Mouse (Mus musculus) hindbrain, embryonic 15.5 days (tissue): Measurements from ENCODE around the gene Col4a1. TPM values are rescaled to one million over a fixed set of nuclear protein-coding genes. Genes with fewer than 3 reads are reported as not detected.

Source experiments
- ATAC-seq: fragments of 200-750 bp; cut with Nextera tagmentation; 2 replicates; pipeline ENCODE4 v1.8.0; 2017; ENCODE audit warnings: low read depth, moderate number of reproducible peaks, moderate TSS enrichment; ENCODE audit not compliant: low FRiP score
- H3K27ac ChIP-seq: fragments of 300-500 bp; sonication (generic); replicated peaks from 2 replicates; pipeline ENCODE4 v1.5.1; 2015; ENCODE audit warnings: mild to moderate bottlenecking, inconsistent platforms
- H3K27me3 ChIP-seq: fragments of 300-500 bp; sonication (generic); 2 replicates; pipeline ENCODE4 v1.6.1; 2015; ENCODE audit warnings: control low read depth, inconsistent platforms
- H3K36me3 ChIP-seq: fragments of 300-500 bp; sonication (generic); 2 replicates; pipeline ENCODE4 v1.6.1; 2015; ENCODE audit warnings: control low read depth, inconsistent platforms
- H3K4me1 ChIP-seq: fragments of 300-500 bp; sonication (generic); replicated peaks from 2 replicates; pipeline ENCODE4 v1.6.1; 2015; ENCODE audit warnings: control low read depth, inconsistent platforms
- H3K4me2 ChIP-seq: fragments of 300-500 bp; sonication (generic); 2 replicates; pipeline ENCODE4 v1.6.1; 2015; ENCODE audit warnings: moderate library complexity, mild to moderate bottlenecking, inconsistent platforms
- H3K4me3 ChIP-seq: fragments of 300-500 bp; sonication (generic); 2 replicates; pipeline ENCODE4 v1.5.1; 2015; ENCODE audit warnings: mild to moderate bottlenecking, inconsistent platforms
- H3K9ac ChIP-seq: fragments of 300-500 bp; sonication (generic); 2 replicates; pipeline ENCODE4 v1.6.1; 2015; ENCODE audit warnings: inconsistent platforms
- H3K9me3 ChIP-seq: fragments of 300-500 bp; sonication (generic); 2 replicates; pipeline ENCODE4 v1.6.1; 2016; ENCODE audit warnings: control low read depth, inconsistent platforms
- WGBS: fragments of 180-500 bp; shearing (Covaris S2); methylation state at CpG from one replicate; pipeline ENCODE4 v1.1.7; 2015; 5-methylcytosine and 5-hydroxymethylcytosine counted together
- polyA plus RNA-seq: library from polyadenylated mRNA; unstranded; fragments of >200 nt; fragmentation: Nextera tagmentation; extraction: Ambion mirVana; gene quantifications from 2 replicates; pipeline ENCODE4 v1.2.1, GENCODE M21; 2015

The Col4a1 gene
- polyA plus RNA-seq, 1 experiment from 2014 or later: 92.1 TPM

- ATAC-seq: no peak
- Histone ChIP-seq H3K27me3 (no peaks in the 10 kb centered on the region), H3K4me1 (no peaks in the 10 kb centered on the region), H3K4me3 (no peak overlapping the region), H3K4me2 (no peak overlapping the region), H3K9me3 (no peaks in the 10 kb centered on the region), H3K9ac (no peak overlapping the region), H3K27ac (no peak overlapping the region), H3K36me3 (no peaks in the 10 kb centered on the region)
- WGBS: 80% methylated on average over 8 of the region's 8 CpGs
Measured at GRCm38 (mm10) chr8:11206509-11206908, 106.1 kb downstream of the Col4a1 start.

DNA sequence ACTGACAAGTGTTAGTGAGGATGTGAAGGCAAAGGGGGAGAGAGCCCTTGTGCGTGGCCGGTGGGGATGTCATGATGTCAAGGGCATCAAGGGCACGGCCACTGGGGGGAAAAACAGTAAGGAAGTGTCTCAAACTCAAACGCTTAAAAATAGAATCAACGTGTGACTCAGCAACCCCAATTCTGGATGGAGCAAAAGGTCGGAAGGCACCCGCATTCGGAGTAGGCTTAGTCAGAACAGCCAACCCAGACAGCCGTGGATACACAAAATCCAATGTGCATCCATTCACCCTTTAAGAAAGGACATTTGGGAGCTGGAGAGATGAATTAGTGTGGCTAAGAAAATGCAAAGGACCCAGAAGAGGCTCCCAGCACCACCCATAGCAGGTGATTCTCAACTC, 107.1 kb downstream of the Col4a1 start:
- no peaks in the 10 kb centered on the region for H3K4me1 ChIP-seq
- H3K9me3 ChIP-seq: no peaks in the 10 kb centered on the region
- whole genome bisulfite sequencing: 87% methylated on average over 9 of the region's 9 CpGs
- no peaks in the 10 kb centered on the region for H3K27me3 ChIP-seq
- H3K9ac ChIP-seq: no peak overlapping the region
- no peaks in the 10 kb centered on the region for H3K36me3 ChIP-seq
- H3K4me2 ChIP-seq: no peak overlapping the region
- no peak overlapping the region for H3K27ac ChIP-seq
- H3K4me3 ChIP-seq: no peak overlapping the region
- no peak for ATAC-seq

DNA sequence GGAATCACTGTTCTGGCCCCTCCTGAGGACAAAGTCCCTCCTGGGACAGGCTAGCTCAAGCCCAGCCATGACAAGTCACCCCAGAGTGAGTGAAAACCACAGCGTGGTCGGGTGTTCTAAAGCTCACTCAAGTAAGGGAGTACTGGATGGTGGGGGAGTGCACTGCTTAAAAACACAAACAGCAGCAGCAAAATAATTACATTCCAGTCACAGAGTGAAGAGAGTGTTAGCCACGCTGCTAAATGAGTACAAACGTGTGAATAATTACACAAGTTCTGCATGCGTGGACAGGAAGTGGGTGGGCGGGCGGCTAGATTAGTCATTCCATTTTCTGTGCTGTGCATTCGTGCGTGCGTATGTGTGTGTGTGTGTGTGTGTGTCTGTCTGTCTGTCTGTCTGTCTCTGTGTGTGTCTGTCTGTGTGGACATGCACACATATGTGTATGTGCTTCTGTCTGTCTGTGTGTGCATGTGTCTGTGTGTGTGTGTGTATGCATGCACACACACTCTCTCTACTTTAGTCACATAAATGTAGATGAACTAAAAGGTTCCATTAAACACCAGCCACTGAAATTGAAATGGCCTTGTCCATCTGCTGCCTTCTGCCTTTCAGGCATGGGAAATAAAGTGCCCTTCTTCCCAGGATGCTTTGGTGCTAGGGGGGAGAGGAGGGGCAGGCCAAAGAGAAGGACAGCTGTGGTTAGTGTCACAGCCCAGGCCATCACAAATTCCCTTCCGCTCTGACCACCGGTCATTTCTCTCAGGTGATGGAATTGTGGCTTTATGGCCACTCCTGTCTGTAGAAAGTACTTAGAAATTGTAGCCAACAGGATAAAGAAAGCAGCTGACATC, 109.1 kb downstream of the Col4a1 start:
- no peaks in the 10 kb centered on the region for H3K36me3 ChIP-seq
- WGBS: 53% methylated on average over 12 of the region's 12 CpGs
- no peak overlapping the region for H3K4me3 ChIP-seq
- H3K4me1 ChIP-seq: no peaks in the 10 kb centered on the region
- H3K9ac ChIP-seq: no peak overlapping the region
- H3K27ac ChIP-seq: no peak overlapping the region
- H3K9me3 ChIP-seq: no peaks in the 10 kb centered on the region
- no peak overlapping the region for H3K4me2 ChIP-seq
- no peaks in the 10 kb centered on the region for H3K27me3 ChIP-seq
- 0 out of 2 replicates have a peak, but pooled peaks have one; percentile 42 for ATAC-seq

DNA sequence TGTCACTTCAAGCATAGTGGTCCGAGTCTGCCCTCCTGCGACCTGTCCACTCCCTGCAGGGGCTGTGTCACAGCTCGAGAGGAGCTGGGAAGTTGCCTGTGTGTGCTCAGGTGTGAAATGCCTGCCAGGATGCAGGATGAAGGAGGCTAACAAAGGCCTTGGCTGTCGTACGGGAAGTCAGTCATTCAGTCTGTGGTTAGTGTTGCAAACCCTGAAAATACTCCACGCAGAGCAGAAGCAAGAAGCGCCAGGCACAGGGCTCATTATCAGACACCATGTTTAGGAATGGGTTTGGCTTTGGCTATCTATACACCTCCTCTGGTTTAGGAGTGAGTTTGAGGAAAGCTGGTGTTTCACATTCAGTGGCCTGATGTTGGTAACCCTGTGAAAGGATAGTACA, 114.0 kb downstream of the Col4a1 start:
- H3K9ac ChIP-seq: no peak overlapping the region
- no peak overlapping the region for H3K4me3 ChIP-seq
- WGBS: 79% methylated on average over 7 of the region's 7 CpGs
- H3K36me3 ChIP-seq: no peaks in the 10 kb centered on the region
- no peak overlapping the region for H3K4me2 ChIP-seq
- H3K27ac ChIP-seq: no peak overlapping the region
- no peaks in the 10 kb centered on the region for H3K27me3 ChIP-seq
- ATAC-seq: no peak
- H3K9me3 ChIP-seq: no peaks in the 10 kb centered on the region
- no peaks in the 10 kb centered on the region for H3K4me1 ChIP-seq

- H3K9ac ChIP-seq: no peak overlapping the region
- no peaks in the 10 kb centered on the region for H3K9me3 ChIP-seq
- WGBS: 68% methylated on average over 3 of the region's 3 CpGs
- H3K27me3 ChIP-seq: no peaks in the 10 kb centered on the region
- H3K27ac ChIP-seq: no peak overlapping the region
- H3K4me2 ChIP-seq: no peak overlapping the region
- H3K4me3 ChIP-seq: no peak overlapping the region
- no peaks in the 10 kb centered on the region for H3K36me3 ChIP-seq
- ATAC-seq: no peak
- H3K4me1 ChIP-seq: no peaks in the 10 kb centered on the region
Measured at GRCm38 (mm10) chr8:11197988-11198387, 114.6 kb downstream of the Col4a1 start.

GRCm38 (mm10) chr8:11197261-11197660, 115.4 kb downstream of the Col4a1 start:
- Histone ChIP-seq H3K4me3 (no peak overlapping the region), H3K27ac (no peak overlapping the region), H3K9me3 (no peaks in the 10 kb centered on the region), H3K4me2 (no peak overlapping the region), H3K36me3 (no peaks in the 10 kb centered on the region), H3K9ac (no peak overlapping the region), H3K27me3 (no peaks in the 10 kb centered on the region), H3K4me1 (no peaks in the 10 kb centered on the region)
- 77% methylated on average over 11 of the region's 11 CpGs for WGBS
- ATAC-seq: no peak

DNA sequence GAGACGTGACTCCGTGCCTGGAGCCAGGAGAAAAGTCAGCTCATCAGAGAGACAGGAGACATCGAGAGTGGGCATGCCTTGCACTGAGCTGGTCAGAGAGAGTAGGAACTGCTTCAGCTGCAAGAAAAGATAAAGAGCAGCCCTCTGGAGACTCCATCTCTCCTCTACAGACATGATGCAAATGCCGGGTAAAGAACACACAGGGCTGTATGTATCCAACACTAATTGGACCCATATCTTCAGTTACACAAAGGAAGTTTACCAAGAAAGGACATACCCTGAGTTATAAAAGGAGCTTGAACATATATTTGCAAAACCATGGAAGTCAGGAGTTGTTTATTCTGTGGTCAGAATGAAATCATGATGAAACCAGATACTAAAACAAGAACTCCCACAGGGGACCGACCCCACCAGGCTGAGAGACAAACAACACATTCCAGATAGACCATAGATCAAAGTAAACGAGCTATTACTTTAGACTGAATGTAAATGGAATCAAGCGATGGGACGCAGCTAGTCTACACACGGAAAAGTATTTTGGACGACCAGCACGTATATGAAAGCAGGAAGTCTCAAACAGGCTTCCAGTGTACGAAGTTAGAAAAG, 119.8 kb downstream of the Col4a1 start:
- no peak for ATAC-seq
- no peak overlapping the region for H3K4me2 ChIP-seq
- 68% methylated on average over 12 of the region's 12 CpGs for WGBS
- H3K9me3 ChIP-seq: no peaks in the 10 kb centered on the region
- no peak overlapping the region for H3K4me3 ChIP-seq
- no peaks in the 10 kb centered on the region for H3K36me3 ChIP-seq
- H3K27ac ChIP-seq: no peak overlapping the region
- peaks cover 8% of the 10 kb centered on the region for H3K4me1 ChIP-seq
- no peak overlapping the region for H3K9ac ChIP-seq
- H3K27me3 ChIP-seq: peaks cover 10% of the 10 kb centered on the region; the same call in 1 of the 2 replicates

- peak overlapping the region; percentile 91 for H3K4me2 ChIP-seq
Measured at GRCm38 (mm10) chr8:11187581-11188271, 124.9 kb downstream of the Col4a1 start.

DNA sequence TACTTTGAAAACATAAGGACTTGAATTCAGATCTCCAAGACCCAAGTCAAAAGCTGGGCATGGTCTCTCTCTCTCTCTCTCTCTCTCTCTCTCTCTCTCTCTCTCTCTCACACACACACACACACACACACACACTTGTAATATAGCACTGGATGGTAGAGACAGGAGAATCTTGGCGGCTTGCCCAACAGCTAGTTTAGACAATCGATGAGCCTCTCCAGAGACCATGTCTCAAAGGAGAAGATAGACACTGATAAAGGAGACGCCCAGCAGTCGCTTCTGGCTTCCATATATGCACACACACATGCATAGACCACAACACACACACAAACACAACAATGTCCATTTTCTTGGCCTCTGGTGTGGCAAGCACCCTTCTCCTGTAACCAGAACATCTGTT, 126.2 kb downstream of the Col4a1 start:
- 65% methylated on average over 4 of the region's 4 CpGs for WGBS
- no peak for ATAC-seq

More at GRCm38 (mm10) chr8:11187581-11188271, 124.9 kb downstream of the Col4a1 start:
- Histone ChIP-seq H3K9me3 (no peaks in the 10 kb centered on the region), H3K36me3 (no peaks in the 10 kb centered on the region), H3K9ac (peak overlapping the region; percentile 43), H3K27ac (no peak overlapping the region), H3K4me3 (peak overlapping the region; percentile 40), H3K4me1 (peaks cover 15% of the 10 kb centered on the region), H3K27me3 (peaks cover 13% of the 10 kb centered on the region; the same call in 1 of the 2 replicates)
- peak; percentile 82 for ATAC-seq
- WGBS: under 1% methylated on average over 46 of the region's 46 CpGs

GRCm38 (mm10) chr8:11185672-11186071, 127.0 kb downstream of the Col4a1 start:
- WGBS: 98% methylated on average over 2 of the region's 2 CpGs
- Histone ChIP-seq H3K4me1 (peaks cover 15% of the 10 kb centered on the region), H3K4me3 (no peak overlapping the region), H3K36me3 (no peaks in the 10 kb centered on the region), H3K4me2 (no peak overlapping the region), H3K9ac (no peak overlapping the region), H3K27ac (no peak overlapping the region), H3K9me3 (no peaks in the 10 kb centered on the region), H3K27me3 (peaks cover 13% of the 10 kb centered on the region; the same call in 1 of the 2 replicates)
- ATAC-seq: no peak

More for the DNA sequence above, 126.2 kb downstream of the Col4a1 start:
- Histone ChIP-seq H3K9ac (no peak overlapping the region), H3K4me1 (peaks cover 15% of the 10 kb centered on the region), H3K27me3 (peaks cover 13% of the 10 kb centered on the region; the same call in 1 of the 2 replicates), H3K36me3 (no peaks in the 10 kb centered on the region), H3K27ac (no peak overlapping the region), H3K9me3 (no peaks in the 10 kb centered on the region), H3K4me2 (no peak overlapping the region), H3K4me3 (no peak overlapping the region)

DNA sequence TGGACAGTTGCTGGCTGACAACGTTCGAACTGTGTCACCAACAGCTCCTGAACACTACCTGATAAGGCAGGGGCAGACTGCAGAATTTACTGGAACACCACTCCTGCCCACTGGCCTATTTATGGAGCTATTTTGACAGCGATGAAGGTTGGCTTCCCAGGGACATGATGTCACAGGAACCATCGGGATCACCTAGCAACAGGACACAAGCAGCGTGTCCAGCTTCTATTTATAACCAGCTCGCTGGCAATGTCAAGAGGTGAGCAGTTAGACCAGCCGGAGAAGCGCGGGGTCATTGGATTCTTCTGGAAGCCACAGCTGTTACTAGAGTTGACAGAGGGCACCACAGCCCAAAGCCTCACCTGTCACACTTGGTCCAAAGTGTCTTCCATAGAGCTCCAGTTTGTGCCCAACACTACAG, 129.0 kb downstream of the Col4a1 start:
- Histone ChIP-seq H3K4me3 (no peak overlapping the region), H3K4me1 (peaks cover 15% of the 10 kb centered on the region), H3K36me3 (no peaks in the 10 kb centered on the region), H3K9me3 (no peaks in the 10 kb centered on the region), H3K27me3 (peaks cover 9% of the 10 kb centered on the region; the same call in 1 of the 2 replicates), H3K9ac (no peak overlapping the region), H3K27ac (no peak overlapping the region), H3K4me2 (no peak overlapping the region)
- no peak for ATAC-seq
- WGBS: 64% methylated on average over 9 of the region's 9 CpGs

DNA sequence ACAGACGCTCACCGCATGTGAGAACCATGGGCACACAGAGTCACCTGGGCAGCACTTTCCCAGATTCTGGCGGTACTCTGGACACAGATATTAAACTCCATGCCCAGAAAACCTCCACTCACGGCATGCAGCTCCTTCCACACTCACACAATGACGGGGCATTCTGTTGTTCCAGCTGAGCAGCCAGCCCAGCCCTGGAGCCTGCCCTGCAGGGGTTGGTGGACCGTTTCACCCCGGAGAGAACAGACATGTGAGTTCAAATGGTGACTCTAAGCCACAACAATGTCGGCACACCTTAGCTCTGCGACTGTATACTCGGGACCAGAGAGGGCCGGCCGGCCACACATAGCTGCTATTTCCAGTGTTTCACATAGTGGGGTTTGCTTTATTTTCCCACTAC, 130.0 kb downstream of the Col4a1 start:
- Histone ChIP-seq H3K9ac (no peak overlapping the region), H3K4me1 (peaks cover 5% of the 10 kb centered on the region), H3K9me3 (no peaks in the 10 kb centered on the region), H3K36me3 (no peaks in the 10 kb centered on the region), H3K27ac (no peak overlapping the region), H3K4me3 (no peak overlapping the region), H3K27me3 (0 out of 2 replicates have a peak, but pooled peaks cover under 1% of the 10 kb centered on the region), H3K4me2 (no peak overlapping the region)
- ATAC-seq: no peak
- 71% methylated on average over 12 of the region's 12 CpGs for WGBS
